Mouse (Mus musculus) kidney, adult 18-20 months (tissue): ENCODE measurements at regions not wholly inside any gene's neighbourhood (a gene's known extent, or its start where the extent isn't known, plus 50 kb on each side); places are given as distances from the start of the nearest gene placed in this dataset.

Experiments
- DNase-seq: peaks from one replicate; pipeline ENCODE4 v3.0.0; 2021

- peak; percentile 12 for DNase-seq
Measured at GRCm38 (mm10) chr17:63575316-63576007, 75.6 kb upstream of the Fbxl17 start.

GRCm38 (mm10) chr17:63582870-63583269, 83.1 kb upstream of the Fbxl17 start:
- no peak for DNase-seq

DNA sequence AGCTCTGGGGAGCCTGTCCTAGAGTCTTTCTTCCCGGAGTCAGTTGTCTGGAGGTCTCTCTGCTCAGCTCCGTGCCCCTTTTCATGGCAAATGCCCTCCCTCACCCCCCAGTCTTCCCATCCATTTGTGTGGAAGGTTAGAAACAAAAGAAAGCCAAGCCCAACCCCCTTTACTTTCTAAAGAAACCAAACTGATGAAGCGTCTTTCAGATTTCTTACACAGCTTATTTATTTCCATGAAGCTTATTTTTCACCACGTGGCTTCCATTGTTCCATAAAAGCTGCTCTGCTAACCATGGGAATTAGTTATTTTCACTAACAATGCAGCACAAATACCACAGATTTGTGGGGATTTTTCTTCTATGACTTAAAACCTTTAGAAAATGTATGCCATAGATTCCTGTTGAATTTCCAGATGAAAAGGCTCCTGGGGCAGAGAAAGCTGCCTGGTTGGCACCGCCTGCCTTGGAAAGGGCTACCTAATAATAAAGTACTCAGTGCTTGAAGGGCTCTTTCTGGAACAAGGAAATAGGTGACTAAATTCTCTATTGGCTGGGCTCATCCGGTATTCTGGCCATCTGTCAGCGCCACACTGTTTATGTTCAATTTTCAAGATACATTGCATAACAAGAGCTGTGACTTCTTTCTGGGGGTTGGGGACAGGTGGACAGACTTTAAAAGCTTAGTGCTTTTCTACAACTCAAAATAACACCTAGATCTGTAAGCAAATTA, 107.4 kb upstream of the Fbxl17 start:
- DNase-seq: no peak

- DNase-seq: no peak
Measured at GRCm38 (mm10) chr17:63622726-63623125, 122.9 kb upstream of the Fbxl17 start.

- DNase-seq: no peak
Measured at GRCm38 (mm10) chr17:63637598-63637997, 137.8 kb upstream of the Fbxl17 start.

DNA sequence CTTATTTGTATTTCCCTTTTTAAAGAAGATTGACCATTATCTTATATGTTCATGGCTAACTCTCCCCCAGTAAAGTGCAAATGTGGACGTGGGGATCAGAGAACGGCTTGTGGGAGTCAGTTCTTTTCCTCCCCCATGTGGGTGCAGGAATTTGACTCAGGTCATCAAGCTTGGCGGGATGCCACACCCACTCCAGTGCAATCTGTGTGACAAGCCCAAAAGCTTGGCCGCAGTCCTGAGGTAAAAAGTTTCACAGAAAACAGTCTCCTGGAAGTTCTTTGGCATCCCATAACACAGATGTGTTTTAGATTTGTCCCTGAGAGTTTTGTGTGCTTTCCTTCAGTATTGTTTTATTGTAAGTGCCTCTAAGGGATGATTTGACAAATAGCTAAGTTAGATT, 144.6 kb upstream of the Fbxl17 start:
- DNase-seq: no peak

DNA sequence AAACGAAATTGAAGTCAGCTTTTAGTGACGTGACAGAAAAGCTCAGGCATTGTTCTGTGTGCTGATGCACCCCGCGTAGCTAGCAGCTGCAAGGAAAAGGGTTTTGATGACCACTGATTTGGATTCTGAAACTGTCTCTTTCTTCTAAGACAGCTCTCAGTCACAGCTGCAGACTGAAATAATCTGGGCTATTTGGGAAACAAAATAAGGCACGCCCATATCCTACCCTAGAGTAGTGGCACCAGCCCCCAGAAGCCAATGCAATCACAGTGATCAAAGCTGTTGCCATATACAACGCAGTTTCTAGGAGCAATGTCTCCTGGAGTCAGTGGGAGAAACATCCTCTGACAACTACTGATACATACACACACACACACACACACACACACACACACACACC, 157.9 kb upstream of the Fbxl17 start:
- no peak for DNase-seq

- no peak for DNase-seq
Measured at GRCm38 (mm10) chr17:63660841-63661481, 161.1 kb upstream of the Fbxl17 start.

DNA sequence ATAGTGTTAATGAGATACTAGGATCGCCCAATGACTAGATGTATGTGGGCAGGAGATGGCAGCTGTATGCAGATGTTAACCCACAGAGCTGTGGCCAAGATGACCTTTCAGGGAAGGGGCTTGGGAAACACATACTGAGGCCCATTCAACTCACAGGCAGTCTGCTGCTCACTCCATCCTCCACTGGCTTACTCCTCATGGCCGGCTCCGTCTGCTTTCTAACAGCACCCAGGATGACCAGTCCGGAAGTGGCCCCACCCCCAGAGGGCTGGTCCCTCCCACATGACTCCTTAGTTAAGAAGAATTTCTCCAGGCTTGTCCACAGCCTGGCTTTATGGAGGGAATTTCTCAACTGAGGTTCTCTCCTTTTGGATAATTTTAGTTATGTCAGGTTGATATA, 161.8 kb upstream of the Fbxl17 start:
- DNase-seq: peak; percentile 18

DNA sequence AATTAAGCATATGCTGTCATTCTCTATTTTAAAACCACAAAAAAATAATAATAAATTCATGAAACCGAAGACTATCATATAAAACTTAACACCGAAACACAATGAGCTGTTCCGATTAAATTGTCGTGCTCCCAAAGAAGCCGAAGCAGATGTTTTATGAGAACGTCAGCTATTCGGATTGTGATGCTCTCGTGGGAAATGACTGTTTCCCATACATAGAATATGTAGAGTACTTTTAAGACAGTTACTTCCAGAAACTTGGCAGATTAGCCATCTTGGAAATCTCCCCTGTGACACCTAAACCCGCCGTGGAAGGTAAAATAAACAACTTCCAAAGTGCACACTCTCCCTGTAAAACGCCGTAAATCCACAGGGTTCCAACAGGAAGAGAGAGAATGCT, 162.4 kb upstream of the Fbxl17 start:
- no peak for DNase-seq

- DNase-seq: no peak
Measured at GRCm38 (mm10) chr17:63676791-63677190, 177.0 kb upstream of the Fbxl17 start.

- no peak for DNase-seq
Measured at GRCm38 (mm10) chr17:63677996-63678657, 178.3 kb upstream of the Fbxl17 start.

DNA sequence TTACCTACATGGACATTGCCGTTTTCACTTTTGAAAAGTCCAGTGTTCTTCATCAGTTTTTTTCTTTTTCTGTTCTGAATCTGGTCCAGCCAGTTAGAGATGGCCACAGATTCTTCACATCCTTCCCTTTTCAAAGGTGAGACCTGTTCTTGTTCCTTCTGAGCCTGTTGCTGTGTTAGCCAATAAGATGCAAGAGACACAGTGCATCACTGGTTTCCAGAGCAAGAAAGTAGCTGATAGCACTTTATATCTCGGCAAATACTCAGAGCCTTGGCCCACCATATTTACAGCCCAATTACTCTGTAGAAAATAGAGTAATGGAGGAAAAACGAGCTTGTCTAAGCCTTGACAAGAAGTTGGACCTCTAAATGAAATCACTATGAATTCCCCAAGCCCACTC, 180.7 kb upstream of the Fbxl17 start:
- no peak for DNase-seq

GRCm38 (mm10) chr17:63683345-63683744, 179.5 kb upstream of the Fer start:
- no peak for DNase-seq

DNA sequence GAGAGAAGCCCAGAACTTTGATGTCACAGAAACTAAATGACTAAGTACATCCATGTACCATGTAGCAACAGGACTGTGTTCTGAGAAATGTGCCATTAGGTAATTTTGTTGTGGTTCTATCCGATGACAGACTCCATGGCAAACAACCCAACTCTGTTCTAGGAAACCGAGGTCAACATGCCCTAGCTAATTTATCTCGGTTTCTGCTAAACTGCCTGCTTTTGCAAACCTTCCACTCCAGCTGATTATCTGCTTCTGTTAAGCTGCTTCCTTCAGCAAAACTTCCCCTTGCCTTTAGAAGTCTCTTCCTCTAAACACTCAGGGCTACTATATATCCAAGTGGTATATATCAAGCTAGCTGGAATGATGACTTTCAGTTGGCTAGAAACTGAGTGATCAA, 178.8 kb upstream of the Fer start:
- no peak for DNase-seq

GRCm38 (mm10) chr17:63685956-63686355, 176.9 kb upstream of the Fer start:
- DNase-seq: peak; percentile 7

DNA sequence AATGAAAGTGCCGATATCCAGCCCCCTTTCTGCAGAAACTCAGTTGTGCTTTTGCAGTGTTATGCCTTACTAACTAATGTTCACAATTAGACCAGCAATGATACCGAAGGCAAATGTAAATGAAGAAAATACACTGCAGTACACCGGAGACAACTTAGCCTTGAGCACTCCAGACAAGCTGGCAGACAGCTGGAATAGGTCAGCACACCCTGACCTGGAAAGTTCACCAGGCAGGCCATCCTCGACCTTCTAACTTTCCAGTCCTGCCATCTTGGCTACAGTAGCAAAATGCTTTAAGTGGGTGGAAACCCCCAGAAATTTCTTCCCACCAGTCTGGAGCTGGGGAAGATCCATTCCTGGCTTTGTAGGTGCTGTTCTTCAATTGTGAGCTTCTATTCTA, 176.5 kb upstream of the Fer start:
- DNase-seq: no peak

DNA sequence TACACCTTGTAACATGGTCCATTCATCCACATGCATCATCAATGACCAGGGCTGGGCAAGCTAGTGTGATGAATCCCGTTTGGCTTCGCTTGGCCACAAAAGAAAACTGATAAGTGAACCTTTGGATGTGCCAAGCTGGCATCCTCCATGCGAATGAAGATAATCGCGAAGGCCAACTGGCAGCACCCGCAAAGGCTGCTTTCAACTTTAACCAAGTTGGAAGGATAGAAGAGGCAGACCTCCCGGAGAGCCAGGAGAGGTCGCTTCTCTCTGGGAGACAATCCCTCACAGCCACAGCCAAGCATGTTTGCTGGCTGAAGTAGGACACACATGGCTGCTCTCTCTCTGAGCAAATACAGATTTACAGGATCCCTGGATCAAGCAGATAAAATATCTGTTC, 173.6 kb upstream of the Fer start:
- no peak for DNase-seq

DNA sequence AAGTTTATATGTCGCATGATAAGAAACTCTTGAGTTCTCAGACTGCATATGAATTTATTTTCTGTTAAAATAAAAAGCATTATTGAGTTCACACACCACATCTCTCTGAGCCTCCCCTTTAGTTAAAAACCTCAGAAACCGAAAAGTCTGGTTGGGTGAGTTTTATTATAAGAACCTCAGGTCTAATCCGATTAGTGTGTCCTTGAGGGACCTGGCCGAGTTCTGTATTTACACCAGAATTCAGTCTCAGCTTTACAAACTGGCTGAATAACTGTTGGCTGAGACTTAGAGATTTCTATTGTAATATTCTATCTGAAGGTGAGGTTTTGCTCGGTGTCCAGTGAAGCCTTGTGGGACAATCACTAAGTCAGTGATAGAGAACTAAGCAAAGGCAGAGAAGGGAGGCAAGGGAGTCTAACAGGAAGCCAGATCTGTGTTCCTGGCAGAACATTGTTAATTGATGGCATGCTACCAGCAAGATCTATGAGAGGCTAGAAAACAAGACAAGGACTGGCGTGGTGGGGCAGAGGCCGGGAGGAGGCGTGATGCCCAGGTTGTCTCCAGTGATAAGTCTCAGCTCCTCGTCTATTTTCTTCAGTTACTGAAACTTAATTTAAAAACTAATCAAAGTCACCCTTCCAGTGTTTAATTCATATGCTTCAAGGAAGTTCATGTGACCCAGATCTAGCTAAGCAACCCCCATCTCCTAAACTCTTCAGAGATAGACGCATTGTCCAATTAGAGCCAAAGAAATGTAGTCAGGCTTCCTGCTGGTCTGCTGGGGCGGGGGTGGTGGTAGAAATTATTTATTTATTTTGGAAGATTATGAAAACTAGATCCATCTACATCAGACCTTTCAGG, 171.8 kb upstream of the Fer start:
- no peak for DNase-seq

- DNase-seq: no peak
Measured at GRCm38 (mm10) chr17:63691690-63691968, 171.2 kb upstream of the Fer start.

GRCm38 (mm10) chr17:63693274-63693673, 169.6 kb upstream of the Fer start:
- DNase-seq: no peak

- no peak for DNase-seq
Measured at GRCm38 (mm10) chr17:63699537-63699936, 163.3 kb upstream of the Fer start.

GRCm38 (mm10) chr17:63704991-63705390, 157.9 kb upstream of the Fer start:
- DNase-seq: no peak
